Mouse (Mus musculus) midbrain, embryonic 16.5 days (tissue): Measurements from ENCODE around the gene Cdc5l. TPM values are rescaled to one million over a fixed set of nuclear protein-coding genes. Genes with fewer than 3 reads are reported as not detected.
"Not testable (repeated sequence)": the region's sequence is repeated elsewhere in the genome, so short reads cannot be mapped to it uniquely, and the experiment has no call there.

Experiments used
- ATAC-seq: fragments of 200-750 bp; cut with Nextera tagmentation; 2 replicates; pipeline ENCODE4 v1.8.0; 2017; ENCODE audit warnings: moderate TSS enrichment
- H3K27ac ChIP-seq: fragments of 300-500 bp; sonication (generic); 2 replicates; pipeline ENCODE4 v1.5.1; 2014; ENCODE audit warnings: mild to moderate bottlenecking, low read length, mixed read lengths
- H3K27me3 ChIP-seq: fragments of 300-500 bp; sonication (generic); 2 replicates; pipeline ENCODE4 v1.6.1; 2014; ENCODE audit warnings: low read depth, low read length, mixed read lengths; ENCODE audit not compliant: control insufficient read depth, insufficient read depth
- H3K36me3 ChIP-seq: fragments of 300-500 bp; sonication (generic); 2 replicates; pipeline ENCODE4 v1.6.1; 2014; ENCODE audit warnings: mild to moderate bottlenecking, low read length, moderate library complexity, mixed read lengths; ENCODE audit not compliant: control insufficient read depth, insufficient read depth
- H3K4me1 ChIP-seq: fragments of 300-500 bp; sonication (generic); 2 replicates; pipeline ENCODE4 v1.6.1; 2014; ENCODE audit warnings: mild to moderate bottlenecking, low read length, mixed read lengths; ENCODE audit not compliant: control insufficient read depth, insufficient read depth
- H3K4me2 ChIP-seq: fragments of 300-500 bp; sonication (generic); 2 replicates; pipeline ENCODE4 v1.6.1; 2014; ENCODE audit warnings: mild to moderate bottlenecking, low read length, mixed read lengths
- H3K4me3 ChIP-seq: fragments of 300-500 bp; sonication (generic); 2 replicates; pipeline ENCODE4 v1.5.1; 2014; ENCODE audit warnings: low read depth, mild to moderate bottlenecking, low read length, moderate library complexity, mixed read lengths
- H3K9ac ChIP-seq: fragments of 300-500 bp; sonication (generic); 2 replicates; pipeline ENCODE4 v1.6.1; 2014; ENCODE audit warnings: low read depth, low read length, mixed read lengths
- H3K9me3 ChIP-seq: fragments of 300-500 bp; sonication (generic); replicated peaks from 2 replicates; pipeline ENCODE4 v1.6.1; 2014; ENCODE audit warnings: mild to moderate bottlenecking, low read length, mixed read lengths; ENCODE audit not compliant: control insufficient read depth, poor library complexity, severe bottlenecking
- WGBS: fragments of 180-500 bp; shearing (Covaris S2); extraction: QIAGEN DNeasy Blood & Tissue Kit; methylation state at CpG from one replicate; pipeline ENCODE4 v1.1.7; 2014; 5-methylcytosine and 5-hydroxymethylcytosine counted together
- polyA plus RNA-seq: library from polyadenylated mRNA; unstranded; fragments of >200 nt; fragmentation: Nextera tagmentation; extraction: Ambion mirVana; gene quantifications from 2 replicates; pipeline ENCODE4 v1.2.1, GENCODE M21; 2015

Cdc5l gene
- polyA plus RNA-seq, 1 experiment from 2014 or later: 58.6 TPM

DNA sequence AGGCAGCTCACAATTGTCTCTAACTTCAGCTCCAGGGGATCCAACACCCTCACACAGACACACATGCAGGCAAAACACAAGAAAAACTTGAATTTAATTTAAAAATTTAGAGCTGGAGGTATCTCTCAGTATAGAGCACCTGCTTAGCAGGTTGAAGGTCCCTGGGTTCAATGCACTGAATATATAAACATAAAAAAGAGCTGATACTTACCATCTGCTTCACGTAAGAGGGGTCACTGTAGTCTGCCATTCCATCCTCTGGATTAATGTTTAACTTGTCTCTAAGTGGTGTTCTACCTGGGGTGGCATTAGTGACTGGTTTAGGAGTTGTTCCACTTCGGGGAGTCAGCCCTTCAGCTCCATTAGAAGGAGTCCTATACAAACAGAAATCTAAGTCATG lies 21.9 kb downstream of the Cdc5l start:
- peaks cover 41% of the 10 kb centered on the region for H3K36me3 ChIP-seq
- H3K9ac ChIP-seq, H3K4me3 ChIP-seq, H3K27ac ChIP-seq, ATAC-seq, H3K4me1 ChIP-seq, H3K27me3 ChIP-seq, H3K4me2 ChIP-seq, H3K9me3 ChIP-seq: not testable (repeated sequence)
- WGBS: 92% methylated on average over 2 of the region's 2 CpGs

DNA sequence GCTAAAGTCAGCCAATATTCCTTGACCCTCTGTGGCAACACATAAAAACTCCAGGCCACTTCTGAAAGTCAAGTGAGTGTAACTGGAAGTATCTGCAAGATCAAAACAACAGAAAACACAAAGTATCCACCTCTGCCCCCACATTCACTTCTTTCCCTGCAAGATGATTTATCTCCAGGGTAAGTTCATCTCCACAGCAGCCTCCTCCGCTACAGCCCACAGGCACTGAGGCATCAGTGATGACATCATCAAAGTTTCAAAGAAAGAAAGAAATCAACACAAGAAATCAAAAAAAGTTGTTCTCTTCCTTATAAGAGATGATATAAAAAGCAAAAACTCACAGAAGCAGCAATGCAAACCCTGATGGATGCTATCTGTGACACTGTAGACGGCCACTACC lies 24.8 kb downstream of the Cdc5l start:
- Histone ChIP-seq H3K4me2 (no peak overlapping the region), H3K4me3 (no peak overlapping the region), H3K9me3 (no peaks in the 10 kb centered on the region), H3K36me3 (peaks cover 40% of the 10 kb centered on the region), H3K9ac (no peak overlapping the region), H3K4me1 (no peaks in the 10 kb centered on the region), H3K27me3 (no peaks in the 10 kb centered on the region), H3K27ac (no peak overlapping the region)
- WGBS: 95% methylated on average over 2 of the region's 2 CpGs
- ATAC-seq: no peak

DNA sequence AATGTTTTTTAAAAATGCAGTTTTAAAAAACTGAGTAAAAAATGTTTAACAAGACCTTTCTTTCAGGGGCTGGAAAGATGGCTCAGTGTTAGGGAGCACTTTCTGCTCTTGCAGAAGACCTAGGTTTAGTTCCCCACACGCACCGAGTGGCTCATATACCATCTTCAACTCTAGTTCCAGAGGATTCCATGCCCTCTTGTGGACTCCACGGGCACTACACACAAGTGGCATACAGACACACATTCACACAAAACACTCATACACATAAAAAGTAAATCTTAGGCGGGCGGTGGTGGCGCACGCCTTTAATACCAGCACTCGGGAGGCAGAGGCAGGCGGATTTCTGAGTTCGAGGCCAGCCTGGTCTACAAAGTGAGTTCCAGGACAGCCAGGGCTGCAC lies 27.3 kb downstream of the Cdc5l start:
- Histone ChIP-seq H3K4me1 (peaks cover 5% of the 10 kb centered on the region), H3K4me3 (no peak overlapping the region), H3K36me3 (peaks cover 28% of the 10 kb centered on the region), H3K27me3 (no peaks in the 10 kb centered on the region), H3K4me2 (no peak overlapping the region), H3K9me3 (no peaks in the 10 kb centered on the region), H3K27ac (no peak overlapping the region), H3K9ac (no peak overlapping the region)
- 94% methylated on average over 10 of the region's 10 CpGs for WGBS
- no peak for ATAC-seq

DNA sequence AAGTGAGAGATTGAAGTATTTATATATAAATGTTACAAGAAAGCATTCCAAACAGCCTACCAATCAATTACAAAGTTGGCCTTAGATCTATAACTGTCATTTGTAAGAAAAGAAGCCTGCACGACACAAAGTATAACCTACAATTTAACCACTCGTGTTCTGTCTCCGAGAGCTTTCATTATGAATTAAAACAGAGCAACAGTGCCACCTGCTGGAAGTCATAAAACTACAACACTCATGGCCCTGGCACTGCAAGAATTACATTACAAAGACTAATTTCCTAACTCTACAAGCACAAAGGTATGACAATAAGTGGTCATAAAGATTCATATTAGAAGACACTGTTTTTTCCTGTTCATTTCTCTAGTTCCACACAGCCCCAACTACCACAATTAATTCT lies 30.3 kb downstream of the Cdc5l start:
- Histone ChIP-seq H3K9ac (no peak overlapping the region), H3K9me3 (no peaks in the 10 kb centered on the region), H3K27ac (no peak overlapping the region), H3K36me3 (peaks cover 16% of the 10 kb centered on the region), H3K4me1 (peaks cover 5% of the 10 kb centered on the region), H3K27me3 (no peaks in the 10 kb centered on the region), H3K4me3 (no peak overlapping the region), H3K4me2 (no peak overlapping the region)
- WGBS: 9% methylated on average over 3 of the region's 3 CpGs
- ATAC-seq: peak; percentile 67; the same call in 1 of the 2 replicates

DNA sequence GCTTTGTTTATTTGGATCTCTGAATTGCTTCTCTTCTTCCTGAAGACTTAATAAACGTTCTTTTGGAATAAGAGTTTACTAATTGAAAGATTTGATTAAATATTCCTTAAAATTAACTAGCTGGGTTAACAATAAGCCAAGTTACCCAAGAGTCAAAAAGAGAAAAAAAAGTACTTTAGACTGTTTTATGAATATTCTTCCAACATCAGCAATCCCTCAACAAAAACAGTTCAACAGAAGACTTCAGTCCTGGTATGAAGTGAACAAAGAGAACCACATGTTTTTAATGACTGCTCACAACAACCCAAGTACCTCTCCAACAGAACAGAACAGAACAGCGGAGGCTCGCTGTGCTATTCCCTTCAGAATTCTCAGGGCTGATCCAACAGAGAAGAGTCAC lies 30.9 kb downstream of the Cdc5l start:
- peaks cover 15% of the 10 kb centered on the region for H3K36me3 ChIP-seq
- H3K27ac ChIP-seq: no peak overlapping the region
- H3K27me3 ChIP-seq: no peaks in the 10 kb centered on the region
- no peak overlapping the region for H3K4me2 ChIP-seq
- WGBS: 84% methylated on average over 3 of the region's 3 CpGs
- H3K4me3 ChIP-seq: no peak overlapping the region
- no peak overlapping the region for H3K9ac ChIP-seq
- ATAC-seq: 0 out of 2 replicates have a peak, but pooled peaks have one; percentile 51
- H3K4me1 ChIP-seq: peaks cover 5% of the 10 kb centered on the region
- no peaks in the 10 kb centered on the region for H3K9me3 ChIP-seq

DNA sequence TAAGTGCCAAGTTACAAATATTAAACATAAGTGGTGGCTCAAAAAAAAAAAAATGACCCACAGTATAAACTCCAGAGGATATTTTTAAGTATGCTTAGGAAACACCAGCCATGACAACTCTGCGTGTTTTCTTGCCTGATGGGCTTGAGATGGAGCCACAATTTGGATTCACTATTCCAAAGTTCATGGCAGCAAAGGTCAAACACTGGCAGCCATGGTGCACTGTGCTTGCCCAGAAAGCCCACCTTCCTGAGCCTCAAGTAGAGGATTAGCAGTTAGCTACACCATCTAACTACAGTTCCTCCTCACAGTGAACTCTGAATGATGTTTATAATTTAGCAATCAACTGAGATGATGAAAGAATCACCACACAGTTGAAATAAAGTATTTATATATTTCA lies 31.4 kb downstream of the Cdc5l start:
- no peak for ATAC-seq
- peaks cover 10% of the 10 kb centered on the region for H3K36me3 ChIP-seq
- H3K9ac ChIP-seq: no peak overlapping the region
- H3K27me3 ChIP-seq: no peaks in the 10 kb centered on the region
- H3K4me2 ChIP-seq: no peak overlapping the region
- no peak overlapping the region for H3K27ac ChIP-seq
- 94% methylated on average over 1 of the region's 1 CpGs for WGBS
- H3K9me3 ChIP-seq: no peaks in the 10 kb centered on the region
- H3K4me3 ChIP-seq: no peak overlapping the region
- H3K4me1 ChIP-seq: peaks cover 5% of the 10 kb centered on the region

DNA sequence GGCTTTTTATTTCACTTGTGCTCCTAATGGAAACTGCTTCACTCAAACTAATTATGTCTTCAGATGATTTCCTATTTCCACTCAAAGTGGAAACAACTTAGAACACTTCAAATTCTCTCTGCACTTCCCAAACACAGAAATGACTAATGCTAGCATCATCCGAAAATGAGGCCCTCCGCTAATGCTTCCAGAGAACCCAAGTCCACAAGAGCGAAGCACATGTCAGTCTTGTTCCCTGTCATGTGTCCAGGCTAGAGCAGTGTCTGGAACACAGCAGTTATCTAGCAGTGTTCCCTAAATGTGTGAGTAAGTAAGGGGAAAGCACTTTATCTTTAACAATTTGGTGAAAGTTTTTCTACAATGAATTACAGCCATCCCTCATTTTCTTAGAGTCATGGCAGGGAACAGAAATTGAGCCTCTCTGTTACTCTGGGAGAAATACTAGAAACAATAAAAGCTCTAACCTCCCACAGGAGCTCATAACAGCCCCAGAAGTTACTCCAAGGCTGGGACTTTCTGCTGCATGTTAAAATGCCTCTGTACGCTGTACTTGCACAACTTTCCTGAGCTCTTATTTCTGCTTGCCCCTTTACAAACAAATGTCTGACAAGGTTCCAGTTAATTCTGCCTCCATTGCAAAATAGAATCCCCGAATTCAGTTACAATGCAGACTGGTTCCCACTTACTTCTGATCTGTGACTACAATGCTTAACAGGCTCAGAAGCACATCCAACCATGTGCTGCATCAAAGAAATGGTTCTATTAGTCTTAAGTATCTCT lies 32.2 kb downstream of the Cdc5l start:
- peaks cover 5% of the 10 kb centered on the region; the same call in 1 of the 2 replicates for H3K36me3 ChIP-seq
- ATAC-seq: no peak
- no peak overlapping the region for H3K4me3 ChIP-seq
- H3K4me1 ChIP-seq: peaks cover 5% of the 10 kb centered on the region
- no peaks in the 10 kb centered on the region for H3K27me3 ChIP-seq
- no peak overlapping the region for H3K4me2 ChIP-seq
- no peak overlapping the region for H3K9ac ChIP-seq
- no peaks in the 10 kb centered on the region for H3K9me3 ChIP-seq
- 91% methylated on average over 5 of the region's 5 CpGs for WGBS
- H3K27ac ChIP-seq: no peak overlapping the region

DNA sequence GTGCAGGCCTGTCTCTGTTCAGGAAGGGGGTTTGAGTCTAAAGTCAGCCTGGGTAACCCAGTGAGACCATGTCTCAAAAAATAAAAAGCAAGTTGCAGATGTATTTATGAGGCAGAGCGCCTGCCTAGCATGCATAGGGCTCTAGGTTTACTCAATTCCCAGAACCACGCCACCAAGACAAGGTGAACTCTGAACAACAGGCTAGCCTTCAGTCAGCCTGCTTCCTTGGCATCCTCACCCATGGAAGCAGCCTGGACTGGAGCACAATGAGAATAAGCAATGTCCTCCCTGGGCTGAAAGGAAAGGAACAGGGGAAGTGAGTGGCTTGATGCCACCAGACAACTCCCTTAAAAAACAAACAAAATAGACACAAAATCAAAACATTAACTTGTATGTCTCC lies 35.5 kb downstream of the Cdc5l start:
- Histone ChIP-seq H3K9ac (no peak overlapping the region), H3K4me1 (peaks cover 4% of the 10 kb centered on the region), H3K27ac (no peak overlapping the region), H3K9me3 (no peaks in the 10 kb centered on the region), H3K36me3 (no peaks in the 10 kb centered on the region), H3K27me3 (no peaks in the 10 kb centered on the region), H3K4me3 (no peak overlapping the region), H3K4me2 (no peak overlapping the region)
- WGBS: 93% methylated on average over 2 of the region's 2 CpGs
- no peak for ATAC-seq

DNA sequence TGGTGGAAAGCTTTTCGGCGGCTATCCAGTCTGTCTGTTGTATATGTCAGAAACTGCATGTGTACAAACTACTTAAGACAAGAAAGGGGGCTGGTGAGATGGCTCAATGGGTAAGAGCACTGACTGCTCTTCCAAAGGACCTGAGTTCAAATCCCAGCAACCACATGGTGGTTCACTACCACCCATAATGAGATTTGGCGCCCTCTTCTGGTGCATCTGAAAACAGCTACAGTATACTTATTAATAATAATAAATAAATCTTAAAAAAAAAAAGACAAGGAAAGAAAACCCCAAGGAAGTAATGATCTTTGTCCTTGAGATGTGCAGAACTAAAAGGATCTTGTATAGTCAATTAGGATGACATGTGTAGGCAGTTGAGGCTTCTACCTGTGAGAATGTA lies 36.0 kb downstream of the Cdc5l start:
- ATAC-seq: no peak
- Histone ChIP-seq H3K4me1 (no peaks in the 10 kb centered on the region), H3K36me3 (peaks cover 3% of the 10 kb centered on the region; the same call in 1 of the 2 replicates), H3K27ac (no peak overlapping the region), H3K4me3 (no peak overlapping the region), H3K9ac (no peak overlapping the region), H3K4me2 (no peak overlapping the region), H3K27me3 (no peaks in the 10 kb centered on the region), H3K9me3 (no peaks in the 10 kb centered on the region)
- WGBS: 75% methylated on average over 3 of the region's 3 CpGs
